Mouse (Mus musculus) myocyte (in vitro differentiated cells): Measurements from ENCODE around the gene Pi4ka. TPM values are rescaled to one million over a fixed set of nuclear protein-coding genes. Genes with fewer than 3 reads are reported as not detected.

Source experiments
- H3K27me3 ChIP-seq: one replicate; pipeline ENCODE4 v1.6.1; 2011; ENCODE audit not compliant: control insufficient read depth, insufficient read depth, insufficient read length
- H3K36me3 ChIP-seq: one replicate; pipeline ENCODE4 v1.6.1; 2011; ENCODE audit not compliant: control insufficient read depth, insufficient read depth
- H3K4me2 ChIP-seq: one replicate; pipeline ENCODE4 v1.6.1; 2011; ENCODE audit warnings: low read depth, control low read depth
- H3K4me3 ChIP-seq: one replicate; pipeline ENCODE4 v1.5.1; 2011; ENCODE audit warnings: mild to moderate bottlenecking, control low read depth, moderate library complexity
- H3K79me2 ChIP-seq: one replicate; pipeline ENCODE4 v1.6.1; 2011; ENCODE audit not compliant: control insufficient read depth, insufficient read depth
- H3ac ChIP-seq: one replicate; pipeline ENCODE4 v1.6.1; 2011; ENCODE audit not compliant: control insufficient read depth, insufficient read length
- CEBPB ChIP-seq: IDR thresholded peaks from 2 replicates; pipeline ENCODE4 v1.6.1; 2011; ENCODE audit warnings: mild to moderate bottlenecking, moderate library complexity; ENCODE audit not compliant: poor library complexity, insufficient read depth, severe bottlenecking
- E2F4 ChIP-seq: IDR thresholded peaks from one replicate; pipeline ENCODE4 v1.6.1; 2011; ENCODE audit warnings: mild to moderate bottlenecking, control low read depth, moderate library complexity; ENCODE audit not compliant: insufficient read depth
- MAX ChIP-seq: IDR thresholded peaks from one replicate; pipeline ENCODE4 v1.6.1; 2011; ENCODE audit warnings: low read depth, mild to moderate bottlenecking, control low read depth
- MYOD1 ChIP-seq, 3 experiments: IDR thresholded peaks; one replicate each; pipeline ENCODE4 v1.6.1; 2011; ENCODE audit warnings: control low read depth in 2 of 3, low read depth in 2 of 3, mild to moderate bottlenecking in 2 of 3, moderate library complexity in 1 of 3; ENCODE audit not compliant: insufficient read length in 2 of 3, control insufficient read depth in 1 of 3
- MYOG ChIP-seq, 3 experiments: IDR thresholded peaks; one replicate each; pipeline ENCODE4 v1.6.1; 2011; ENCODE audit warnings: control low read depth in 2 of 3, low read depth in 2 of 3, mild to moderate bottlenecking in 2 of 3; ENCODE audit not compliant: insufficient read length in 2 of 3, control insufficient read depth in 1 of 3, insufficient read depth in 1 of 3
- POLR2A ChIP-seq: IDR thresholded peaks from one replicate; pipeline ENCODE4 v1.6.1; 2011; ENCODE audit warnings: low read depth, mild to moderate bottlenecking, control low read depth, moderate library complexity; ENCODE audit not compliant: insufficient read length
- POLR2AphosphoS2 ChIP-seq: IDR thresholded peaks from one replicate; pipeline ENCODE4 v1.6.1; 2011; ENCODE audit warnings: low read depth, control low read depth; ENCODE audit not compliant: insufficient read length
- REST ChIP-seq: IDR thresholded peaks from one replicate; pipeline ENCODE4 v1.6.1; 2011; ENCODE audit warnings: mild to moderate bottlenecking, control low read depth, moderate library complexity; ENCODE audit not compliant: insufficient read depth, insufficient read length
- SRF ChIP-seq: IDR thresholded peaks from one replicate; pipeline ENCODE4 v1.6.1; 2011; ENCODE audit warnings: low read depth; ENCODE audit not compliant: control insufficient read depth, insufficient read length
- TCF12 ChIP-seq: IDR thresholded peaks from one replicate; pipeline ENCODE4 v1.6.1; 2011; ENCODE audit warnings: mild to moderate bottlenecking, control low read depth; ENCODE audit not compliant: poor library complexity, insufficient read depth, severe bottlenecking
- TCF3 ChIP-seq: IDR thresholded peaks from one replicate; pipeline ENCODE4 v1.6.1; 2011; ENCODE audit warnings: low read depth, control low read depth; ENCODE audit not compliant: insufficient read length
- USF1 ChIP-seq: IDR thresholded peaks from one replicate; pipeline ENCODE4 v1.6.1; 2011; ENCODE audit warnings: low read depth, mild to moderate bottlenecking, control low read depth, moderate library complexity
- polyA plus RNA-seq: library from polyadenylated mRNA; unstranded; fragments of >200 nt; fragmentation: generic; extraction: Trizol; gene quantifications from one replicate; pipeline ENCODE4 v1.2.1, GENCODE M21; 2012; ENCODE audit warnings: missing spikeins

Gene Pi4ka
- polyA plus RNA-seq = 37.8 TPM

DNA sequence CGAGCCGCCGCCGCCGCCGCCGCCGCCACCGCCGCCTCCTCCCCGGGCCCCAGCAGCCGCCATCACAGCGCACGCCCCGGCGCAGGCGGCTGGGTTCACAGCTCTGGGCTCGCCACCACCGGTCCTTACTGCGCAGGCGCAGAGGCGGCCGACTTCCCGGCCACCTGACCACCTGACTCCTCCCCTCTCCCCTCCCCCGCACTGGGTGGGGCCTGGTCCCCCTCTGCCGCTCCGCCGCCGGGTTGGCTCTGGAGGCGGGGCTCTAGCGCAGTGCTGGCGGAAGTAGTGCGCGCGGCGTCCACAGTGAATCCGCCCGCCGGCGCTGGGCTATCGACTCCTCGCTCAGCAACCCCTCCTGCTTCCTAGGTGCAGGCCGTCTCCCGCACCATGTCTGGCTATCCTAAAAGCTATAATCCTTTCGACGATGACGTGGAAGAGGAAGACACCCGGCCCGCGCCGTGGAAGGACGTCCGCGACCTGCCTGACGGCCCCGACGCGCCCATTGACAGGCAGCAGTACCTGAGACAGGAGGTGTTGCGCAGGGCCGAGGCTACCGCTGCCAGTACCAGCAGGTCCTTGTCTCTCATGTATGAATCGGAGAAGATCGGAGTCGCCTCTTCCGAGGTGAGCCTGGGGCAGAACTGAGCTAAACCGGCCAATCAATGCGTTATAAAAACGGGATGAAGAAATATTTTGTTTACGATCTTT, at the start of gene Pi4ka, which contains the start of gene Snap29:
Gene Pi4ka (minus strand): TSS at position 579 of the 708 bp plus-strand sequence.
Gene Snap29 (plus strand): TSS at position 251 of the 708 bp plus-strand sequence.
- H3K27me3 ChIP-seq = no peaks in the 10 kb centered on the region
- H3K4me2 ChIP-seq = peak within 1 kb of the TSS; percentile 99
- TF ChIP-seq MAX (no peak), E2F4 (no peak), REST (no peak), POLR2A (peak; percentile 75), MYOG (IDR thresholded peaks at IDR 0.05; ENCODE audit: control insufficient read depth in 1 of 3, insufficient read depth in 1 of 3, insufficient read length in 2 of 3, low read depth in 2 of 3) (peak in 1 of 3 experiments; percentile 16), CEBPB (no peak), USF1 (peak; percentile 74), MYOD1 (IDR thresholded peaks at IDR 0.05; ENCODE audit: control insufficient read depth in 1 of 3, insufficient read length in 2 of 3, low read depth in 2 of 3) (peak in 1 of 3 experiments; percentile 35), POLR2AphosphoS2 (peak; percentile 74), SRF (no peak), TCF12 (no peak), TCF3 (no peak)
- H3K36me3 ChIP-seq = no peaks in the 10 kb centered on the region
- H3K4me3 ChIP-seq = peak within 1 kb of the TSS; percentile 82
- H3ac ChIP-seq = peak within 1 kb of the TSS; percentile 33
- peaks cover 13% of the 10 kb centered on the region for H3K79me2 ChIP-seq

DNA sequence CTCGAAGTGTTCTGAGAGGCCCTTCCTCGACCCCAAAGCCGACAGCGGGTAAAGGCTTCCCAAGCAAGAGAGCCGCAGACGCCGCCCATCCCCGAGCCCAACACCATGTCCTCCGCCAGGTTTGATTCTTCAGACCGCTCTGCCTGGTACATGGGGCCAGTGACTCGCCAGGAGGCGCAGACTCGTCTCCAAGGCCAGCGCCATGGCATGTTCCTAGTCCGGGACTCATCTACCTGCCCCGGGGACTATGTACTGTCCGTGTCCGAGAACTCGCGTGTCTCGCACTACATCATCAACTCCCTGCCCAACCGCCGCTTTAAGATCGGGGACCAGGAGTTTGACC, 46.2 kb upstream of the Pi4ka start:
- peak overlapping the region; percentile 71 for H3ac ChIP-seq
- H3K4me2 ChIP-seq = peak overlapping the region; percentile 72
- peaks cover 55% of the 10 kb centered on the region for H3K79me2 ChIP-seq
- H3K27me3 ChIP-seq = no peaks in the 10 kb centered on the region
- peak overlapping the region; percentile 98 for H3K4me3 ChIP-seq
- no peaks in the 10 kb centered on the region for H3K36me3 ChIP-seq
- TF ChIP-seq MYOG (IDR thresholded peaks at IDR 0.05; ENCODE audit: control insufficient read depth in 1 of 3, insufficient read depth in 1 of 3, insufficient read length in 2 of 3, low read depth in 2 of 3) = no peak
- TF ChIP-seq SRF = no peak
- no peak for TF ChIP-seq TCF3
- no peak for TF ChIP-seq REST
- TF ChIP-seq TCF12 = no peak
- TF ChIP-seq MYOD1 (IDR thresholded peaks at IDR 0.05; ENCODE audit: control insufficient read depth in 1 of 3, insufficient read length in 2 of 3, low read depth in 2 of 3) = no peak
- TF ChIP-seq POLR2AphosphoS2 = no peak
- no peak for TF ChIP-seq MAX
- TF ChIP-seq CEBPB = no peak
- TF ChIP-seq POLR2A = no peak

DNA sequence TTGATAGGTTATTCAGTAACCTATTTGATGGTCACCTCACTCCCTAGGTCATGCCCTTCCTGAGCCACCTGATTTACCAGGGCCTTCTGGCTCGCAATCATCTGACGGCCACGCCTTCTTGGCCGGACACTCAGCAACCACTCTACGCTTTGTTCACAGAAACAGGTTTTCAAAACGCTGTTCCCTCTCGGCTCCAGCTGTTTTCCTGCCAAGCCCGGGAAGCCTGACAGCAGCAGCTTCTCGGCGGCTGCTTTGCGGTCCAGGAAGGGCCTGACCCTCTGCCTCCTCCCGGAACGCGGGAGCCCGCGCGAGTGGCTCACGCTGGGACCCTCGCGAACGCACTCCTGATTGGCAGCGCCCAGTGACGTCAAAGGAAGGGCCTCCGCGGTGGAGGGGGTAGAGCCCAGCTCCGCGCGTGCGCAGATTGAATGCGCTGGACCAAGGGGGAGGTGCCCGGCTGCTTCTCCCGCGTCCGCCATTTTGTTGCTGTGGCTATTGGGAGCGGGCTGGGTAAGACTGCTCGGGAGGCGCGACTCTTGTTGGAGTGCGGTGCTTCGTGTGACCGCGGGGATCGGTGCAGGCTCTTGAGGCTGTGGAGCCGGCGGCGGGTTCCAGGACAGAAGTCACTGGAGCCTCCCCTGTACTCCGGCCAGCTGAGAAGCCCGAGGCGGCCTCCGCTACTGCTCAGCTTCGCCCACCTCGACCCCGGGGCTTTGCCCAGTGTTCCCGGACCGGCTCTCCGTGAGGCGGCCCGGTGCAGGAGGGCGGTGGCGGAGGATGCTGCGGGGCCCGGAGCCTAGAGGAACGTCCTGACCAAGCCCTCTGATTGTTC, 45.6 kb upstream of the Pi4ka start, which contains the start of gene Crkl:
Gene Crkl (plus strand): TSS at position 447 of the 832 bp plus-strand sequence.
- no peaks in the 10 kb centered on the region for H3K36me3 ChIP-seq
- H3K79me2 ChIP-seq = peaks cover 49% of the 10 kb centered on the region
- H3K4me3 ChIP-seq = peak within 1 kb of the TSS; percentile 98
- H3ac ChIP-seq = peak within 1 kb of the TSS; percentile 71
- H3K27me3 ChIP-seq = no peaks in the 10 kb centered on the region
- H3K4me2 ChIP-seq = peak within 1 kb of the TSS; percentile 95
- peak in 1 of 3 experiments; percentile 44 for TF ChIP-seq MYOG (IDR thresholded peaks at IDR 0.05; ENCODE audit: control insufficient read depth in 1 of 3, insufficient read depth in 1 of 3, insufficient read length in 2 of 3, low read depth in 2 of 3)
- TF ChIP-seq MYOD1 (IDR thresholded peaks at IDR 0.05; ENCODE audit: control insufficient read depth in 1 of 3, insufficient read length in 2 of 3, low read depth in 2 of 3) = peak in 1 of 3 experiments; percentile 5
- peak; percentile 84 for TF ChIP-seq POLR2A
- TF ChIP-seq SRF = no peak
- TF ChIP-seq POLR2AphosphoS2 = peak; percentile 80

DNA sequence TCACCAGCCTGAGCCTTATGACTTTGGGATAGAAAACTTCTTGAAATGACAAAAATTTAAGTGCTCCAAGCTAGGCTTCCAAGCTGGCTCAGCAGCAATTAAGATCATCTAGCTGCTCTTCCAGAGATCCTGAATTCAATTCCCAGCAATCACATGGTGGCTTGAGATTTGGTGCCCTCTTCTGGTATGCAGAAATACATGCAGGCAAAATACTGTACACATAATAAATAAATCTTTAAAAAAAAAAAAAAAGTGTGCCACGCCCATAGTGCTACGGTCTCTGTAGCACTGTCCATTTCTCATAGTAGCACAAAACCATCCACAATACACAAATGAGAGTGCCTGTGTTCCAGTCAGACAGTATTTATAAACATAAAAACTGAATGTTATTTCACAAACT, 26.5 kb upstream of the Pi4ka start:
- Histone ChIP-seq H3K4me3 (no peak overlapping the region), H3K4me2 (no peak overlapping the region), H3K36me3 (peaks cover 8% of the 10 kb centered on the region), H3K27me3 (no peaks in the 10 kb centered on the region), H3K79me2 (no peaks in the 10 kb centered on the region), H3ac (no peak overlapping the region)
- TF ChIP-seq MYOD1 (IDR thresholded peaks at IDR 0.05; ENCODE audit: control insufficient read depth in 1 of 3, insufficient read length in 2 of 3, low read depth in 2 of 3) (no peak), E2F4 (no peak), SRF (no peak), MYOG (IDR thresholded peaks at IDR 0.05; ENCODE audit: control insufficient read depth in 1 of 3, insufficient read depth in 1 of 3, insufficient read length in 2 of 3, low read depth in 2 of 3) (no peak), TCF12 (no peak), POLR2AphosphoS2 (no peak), POLR2A (no peak), MAX (no peak), REST (no peak), CEBPB (no peak), TCF3 (no peak), USF1 (no peak)
